8 mouse cellular contexts compared by ENCODE assay signal in the genomic region with DNA sequence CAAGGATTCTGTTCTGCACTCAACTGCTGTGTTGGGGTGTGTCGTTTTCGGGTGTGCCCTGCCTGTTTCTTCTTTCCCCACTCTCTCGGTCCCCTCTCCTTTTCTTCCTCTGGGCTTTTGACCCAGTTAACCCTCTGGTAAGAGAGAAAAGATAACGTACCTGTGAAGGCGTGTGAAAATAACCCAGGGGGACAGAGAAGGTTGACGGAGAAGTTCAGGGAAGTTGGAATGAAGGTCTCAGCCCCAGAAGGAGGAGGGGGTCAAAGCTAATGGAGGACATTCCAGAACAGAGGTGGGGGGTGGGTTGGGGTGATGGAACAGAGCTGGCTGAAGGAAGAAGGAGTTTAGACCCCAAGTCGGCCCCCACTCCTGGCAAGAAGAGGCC. TPM values are rescaled to one million over a fixed set of nuclear protein-coding genes. Genes with fewer than 3 reads are reported as not detected.
A peak's percentile ranks its signal among the peaks of the same experiment; 100 is the strongest.
DNase-seq lines count a peak whose midpoint lies in the region; ATAC-seq and TF ChIP-seq lines count a peak whose summit lies in the region.

No protein-coding gene starts in this region.

- no peak for TF ChIP-seq CTCF in heart, adult 2 months (IDR thresholded peaks at IDR 0.05)

- H3K9ac ChIP-seq in heart, adult 2 months (ENCODE audit: low read depth, low read length) = peak overlapping the region; percentile 91
- H3K9ac ChIP-seq in liver, embryonic 11.5 days (ENCODE audit: low read depth, low read length) = peak overlapping the region; percentile 57

- H3K9me3 ChIP-seq in liver, embryonic 11.5 days (ENCODE audit: control insufficient read depth, low read length) = peaks cover 4% of the 10 kb centered on the region; the same call in 1 of the 2 replicates

- peak overlapping the region; percentile 61 for H3K4me3 ChIP-seq in heart, adult 2 months
- H3K4me3 ChIP-seq in liver, embryonic 11.5 days (ENCODE audit: low read depth, low read length) = peak overlapping the region; percentile 59

- TF ChIP-seq EP300 in heart, adult 2 months (IDR thresholded peaks at IDR 0.05; ENCODE audit: insufficient read depth, low read depth, low read length) = no peak

- no peaks in the 10 kb centered on the region for H3K27me3 ChIP-seq in heart, adult 2 months (ENCODE audit: control insufficient read depth, insufficient read depth, low read length)
- H3K27me3 ChIP-seq in liver, embryonic 11.5 days (replicated peaks; ENCODE audit: control insufficient read depth, insufficient read depth, low read length) = peaks cover 4% of the 10 kb centered on the region; the same call in 1 of the 2 replicates

- peaks cover 4% of the 10 kb centered on the region; the same call in 1 of the 2 replicates for H3K36me3 ChIP-seq in heart, adult 2 months (ENCODE audit: control insufficient read depth, insufficient read depth, low read length)
- H3K36me3 ChIP-seq in liver, embryonic 11.5 days (ENCODE audit: control insufficient read depth, insufficient read depth, low read length) = peaks cover 4% of the 10 kb centered on the region; the same call in 1 of the 2 replicates

- H3K4me2 ChIP-seq in liver, embryonic 11.5 days = peak overlapping the region; percentile 97

- H3K27ac ChIP-seq in heart, adult 2 months = peak overlapping the region; percentile 98
- peak overlapping the region; percentile 82 for H3K27ac ChIP-seq in liver, embryonic 11.5 days (ENCODE audit: low read depth, low read length)

- 7% methylated on average over 7 of the region's 7 CpGs for WGBS in heart, adult 2 months
- 3% methylated on average over 7 of the region's 7 CpGs for WGBS in liver, embryonic 11.5 days

- no peak for ATAC-seq in liver, embryonic 11.5 days (replicated peaks; ENCODE audit: low FRiP score)
- no peak for ATAC-seq in CD4-positive, CD25-positive, alpha-beta regulatory T cell, adult 4 months

- intact Hi-C loops in heart, adult 2 months (cut with DNase I) = no loop called here
- intact Hi-C loops in heart, postnatal 25 days (cut with DNase I) = no loop called here

- no peak for DNase-seq in heart, adult 2 months
- DNase-seq in heart, postnatal 25 days (ENCODE audit: low spot score) = no peak
- DNase-seq in thymus, postnatal 25 days = peak; percentile 39
- DNase-seq in thymus, adult 18-20 months = no peak
- DNase-seq in liver, embryonic 11.5 days (ENCODE audit: low spot score) = no peak
- no peak for DNase-seq in layer of hippocampus, adult 9-11 months
- no peak for DNase-seq in adrenal gland, postnatal 14 days

- TF ChIP-seq POLR2A in heart, adult 2 months (IDR thresholded peaks at IDR 0.05; ENCODE audit: insufficient read depth, low read depth, low read length) = no peak

- no peaks in the 10 kb centered on the region for H3K79me2 ChIP-seq in heart, adult 2 months (replicated peaks; ENCODE audit: control insufficient read depth, insufficient read depth, low read length)

- H3K4me1 ChIP-seq in heart, adult 2 months (ENCODE audit: control insufficient read depth, insufficient read depth, low read length) = peaks cover 15% of the 10 kb centered on the region
- peaks cover 46% of the 10 kb centered on the region for H3K4me1 ChIP-seq in liver, embryonic 11.5 days (replicated peaks; ENCODE audit: control insufficient read depth, insufficient read depth, low read length)

RNA-seq across cellular contexts. Expression of a gene that starts 3.6 kb away (rescaled TPM):
- total RNA-seq in heart, adult 2 months (2021) = 10 to 100 TPM; 12.8 to 18.6 TPM
- 18.9 and 21.3 TPM in 2 replicates for polyA plus RNA-seq in heart, adult 2 months (2012; rRNA removed)
- total RNA-seq in heart, postnatal 25 days (2021) = 10 to 100 TPM; 11.9 to 16.6 TPM
- 22.0 and 23.1 TPM in 2 replicates for polyA plus RNA-seq in liver, embryonic 11.5 days (2014; fragmentation: Nextera tagmentation; extraction: Ambion mirVana)
- total RNA-seq in adrenal gland, postnatal 14 days (2021) = 29.5 and 44.4 TPM in 2 replicates
- polyA plus RNA-seq in CD4-positive, CD25-positive, alpha-beta regulatory T cell, adult 4 months (2017; shearing (Covaris generic)) = 100 to 1,000 TPM; 222 to 223 TPM

RNA-seq across cellular contexts. Expression of a gene that starts 7.8 kb away (rescaled TPM):
- 1 to 10 TPM; 1.8 TPM for total RNA-seq in heart, adult 2 months (2021)
- polyA plus RNA-seq in heart, adult 2 months (2012; rRNA removed) = 5.3 and 5.6 TPM in 2 replicates
- total RNA-seq in heart, postnatal 25 days (2021) = 1 to 10 TPM; 2.3 to 2.8 TPM
- 40.9 and 45.4 TPM in 2 replicates for polyA plus RNA-seq in liver, embryonic 11.5 days (2014; fragmentation: Nextera tagmentation; extraction: Ambion mirVana)
- total RNA-seq in adrenal gland, postnatal 14 days (2021) = 10.6 and 15.9 TPM in 2 replicates
- 10 to 100 TPM; 35.5 to 43.5 TPM for polyA plus RNA-seq in CD4-positive, CD25-positive, alpha-beta regulatory T cell, adult 4 months (2017; shearing (Covaris generic))

RNA-seq across cellular contexts. Expression of a gene that starts 10.7 kb away (rescaled TPM):
- 10 to 100 TPM; 19.3 to 20.3 TPM for total RNA-seq in heart, adult 2 months (2021)
- polyA plus RNA-seq in heart, adult 2 months (2012; rRNA removed) = 27.7 and 38.0 TPM in 2 replicates
- total RNA-seq in heart, postnatal 25 days (2021) = 10 to 100 TPM; 19.2 to 20.1 TPM
- 69.1 and 70.4 TPM in 2 replicates for polyA plus RNA-seq in liver, embryonic 11.5 days (2014; fragmentation: Nextera tagmentation; extraction: Ambion mirVana)
- total RNA-seq in adrenal gland, postnatal 14 days (2021) = 40.2 and 41.1 TPM in 2 replicates
- 10 to 100 TPM; 13.4 to 39.3 TPM for polyA plus RNA-seq in CD4-positive, CD25-positive, alpha-beta regulatory T cell, adult 4 months (2017; shearing (Covaris generic))

RNA-seq across cellular contexts. Expression of a gene that starts 27.6 kb away (rescaled TPM):
- total RNA-seq in heart, adult 2 months (2021) = 10 to 100 TPM; 13.2 to 13.3 TPM
- 4.2 and 8.3 TPM in 2 replicates for polyA plus RNA-seq in heart, adult 2 months (2012; rRNA removed)
- 10 to 100 TPM; 11.8 to 14.6 TPM for total RNA-seq in heart, postnatal 25 days (2021)
- polyA plus RNA-seq in liver, embryonic 11.5 days (2014; fragmentation: Nextera tagmentation; extraction: Ambion mirVana) = 19.6 and 23.3 TPM in 2 replicates
- 20.6 and 21.9 TPM in 2 replicates for total RNA-seq in adrenal gland, postnatal 14 days (2021)
- 10 to 100 TPM; 10.9 to 13.2 TPM for polyA plus RNA-seq in CD4-positive, CD25-positive, alpha-beta regulatory T cell, adult 4 months (2017; shearing (Covaris generic))

RNA-seq across cellular contexts. Expression of a gene that starts 28.3 kb away (rescaled TPM):
- total RNA-seq in heart, adult 2 months (2021) = 100 to 1,000 TPM in 1 of 2 experiments, 10 to 100 TPM in 1; 99.4 to 116 TPM
- 164 and 176 TPM in 2 replicates for polyA plus RNA-seq in heart, adult 2 months (2012; rRNA removed)
- 100 to 1,000 TPM; 112 to 116 TPM for total RNA-seq in heart, postnatal 25 days (2021)
- polyA plus RNA-seq in liver, embryonic 11.5 days (2014; fragmentation: Nextera tagmentation; extraction: Ambion mirVana) = 33.7 and 34.0 TPM in 2 replicates
- total RNA-seq in adrenal gland, postnatal 14 days (2021) = 73.6 and 79.5 TPM in 2 replicates
- polyA plus RNA-seq in CD4-positive, CD25-positive, alpha-beta regulatory T cell, adult 4 months (2017; shearing (Covaris generic)) = 10 to 100 TPM; 12.6 to 15.3 TPM
